Mouse (Mus musculus): ENCODE results near the gene Nol10.

DNA sequence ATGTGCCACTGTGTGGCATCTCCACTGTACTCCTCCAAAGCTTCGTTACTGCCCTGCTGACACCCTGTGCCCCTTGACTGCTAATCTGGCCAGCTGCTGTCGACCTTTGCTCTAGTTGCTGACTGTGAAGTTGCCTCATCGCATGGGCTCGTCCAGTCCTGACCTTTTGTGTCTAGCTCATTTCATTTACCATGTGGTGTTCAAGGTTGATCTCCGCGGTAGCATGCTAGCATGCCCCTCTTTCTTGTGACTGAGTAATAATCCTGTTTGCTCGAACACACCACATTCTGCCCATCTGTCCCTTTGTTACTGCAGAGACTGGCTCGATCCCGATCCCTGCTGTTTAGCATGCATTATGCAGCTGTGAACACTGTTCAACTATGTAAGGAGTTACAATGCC is 93.2 kb downstream of the Nol10 start:
- TF ChIP-seq CTCF (IDR thresholded peaks at IDR 0.05; ENCODE audit: low read depth) (no peak), EP300 (IDR thresholded peaks at IDR 0.05; ENCODE audit: low read depth) (no peak)

All from heart, postnatal 0 days (tissue).